Mouse (Mus musculus): Measurements from ENCODE around the gene Akirin2.

- TF ChIP-seq CTCF (IDR thresholded peaks at IDR 0.05; ENCODE audit: extremely low read depth, insufficient read depth, low read length) (no peak), POLR2A (IDR thresholded peaks at IDR 0.05; ENCODE audit: extremely low read depth, insufficient read depth, low read length) (no peak)
These were observed 22.2 kb upstream of the Akirin2 start for GRCm38 (mm10) chr4:34528430-34529100.
